Mouse (Mus musculus): ENCODE measurements around the gene Pdk1.

- TF ChIP-seq CTCF (IDR thresholded peaks at IDR 0.05; ENCODE audit: low read depth, low read length) (no peak), POLR2A (IDR thresholded peaks at IDR 0.05; ENCODE audit: borderline replicate concordance, low read depth, low read length) (no peak)
Observed at GRCm38 (mm10) chr2:71878441-71878840, 5.4 kb downstream of the Pdk1 start.

Measured in bone marrow macrophage, adult 2 months (primary cell).